Mouse (Mus musculus): ENCODE results near the gene Usp5. TPM values are rescaled to one million over a fixed set of nuclear protein-coding genes. Genes with fewer than 3 reads are reported as not detected.
"Not testable (repeated sequence)": the region's sequence is repeated elsewhere in the genome, so short reads cannot be mapped to it uniquely, and the experiment has no call there.

The Usp5 gene
- total RNA-seq, 2 experiments from 2014 or later, result 66.2 to 66.4 TPM

GRCm38 (mm10) chr6:124811701-124812560, 17.4 kb downstream of the Usp5 start:
- peak; percentile 9 for DNase-seq

GRCm38 (mm10) chr6:124811403-124811665, 17.9 kb downstream of the Usp5 start:
- DNase-seq, result no peak

- not testable (repeated sequence) for DNase-seq
These were observed 18.5 kb downstream of the Usp5 start for GRCm38 (mm10) chr6:124810566-124811402.

GRCm38 (mm10) chr6:124809775-124810538, 19.3 kb downstream of the Usp5 start:
- DNase-seq, result peak; percentile 53

- peak; percentile 87 for DNase-seq
These were observed 20.1 kb downstream of the Usp5 start for GRCm38 (mm10) chr6:124809052-124809774.

- DNase-seq, result peak; percentile 80
These were observed 20.8 kb downstream of the Usp5 start, which contains the start of gene Spsb2 for GRCm38 (mm10) chr6:124808358-124809012. TSS of gene Spsb2 (plus strand) at chr6:124808661.

- no peak for DNase-seq
These were observed 21.3 kb downstream of the Usp5 start for GRCm38 (mm10) chr6:124807986-124808357.

- no peak for DNase-seq
These were observed 21.9 kb downstream of the Usp5 start for GRCm38 (mm10) chr6:124807366-124807765.

- DNase-seq, result no peak
These were observed 22.7 kb downstream of the Usp5 start for GRCm38 (mm10) chr6:124806446-124807140.

- DNase-seq, result peak; percentile 96
These were observed 23.7 kb downstream of the Usp5 start for GRCm38 (mm10) chr6:124805341-124806321.

GRCm38 (mm10) chr6:124804341-124804740, 24.9 kb downstream of the Usp5 start:
- DNase-seq, result no peak

- not testable (repeated sequence) for DNase-seq
These were observed 25.6 kb downstream of the Usp5 start for GRCm38 (mm10) chr6:124803691-124804090.

- no peak for DNase-seq
These were observed 26.2 kb downstream of the Usp5 start for GRCm38 (mm10) chr6:124803061-124803460.

- DNase-seq, result not testable (repeated sequence)
These were observed 26.9 kb downstream of the Usp5 start for GRCm38 (mm10) chr6:124802400-124802799.

- DNase-seq, result no peak
These were observed 33.1 kb downstream of the Usp5 start for GRCm38 (mm10) chr6:124796200-124796599.

GRCm38 (mm10) chr6:124795781-124796180, 33.5 kb downstream of the Usp5 start:
- DNase-seq, result no peak

GRCm38 (mm10) chr6:124791911-124792310, 37.4 kb downstream of the Usp5 start:
- no peak for DNase-seq

GRCm38 (mm10) chr6:124790121-124790520, 39.2 kb downstream of the Usp5 start:
- no peak for DNase-seq

GRCm38 (mm10) chr6:124789519-124789918, 39.8 kb downstream of the Usp5 start:
- DNase-seq, result no peak
